Mouse (Mus musculus): Measurements from ENCODE around the gene Jakmip3. TPM values are rescaled to one million over a fixed set of nuclear protein-coding genes. Genes with fewer than 3 reads are reported as not detected.
A peak's percentile ranks its signal among the peaks of the same experiment; 100 is the strongest.

Jakmip3 gene
- total RNA-seq (2021) (1 to 10 TPM; 5.2 to 7.3 TPM), polyA plus RNA-seq (2012; rRNA removed) (3.4 and 6.9 TPM in 2 replicates)
- long read RNA-seq, result 0 reads

- DNase-seq, result peak; percentile 50
These were observed at the start of gene Jakmip3 for GRCm38 (mm10) chr7:138940612-138941461. TSS of gene Jakmip3 (plus strand) at chr7:138940730.

GRCm38 (mm10) chr7:138898122-138898521 lies 42.4 kb upstream of the Jakmip3 start:
- DNase-seq, result no peak

GRCm38 (mm10) chr7:138898743-138899142 lies 41.8 kb upstream of the Jakmip3 start:
- no peak for DNase-seq

- peak; percentile 45 for DNase-seq
These were observed 36.6 kb upstream of the Jakmip3 start for GRCm38 (mm10) chr7:138903886-138904435.

- no peak for DNase-seq
These were observed 34.1 kb upstream of the Jakmip3 start for GRCm38 (mm10) chr7:138906441-138906840.

- peak; percentile 74 for DNase-seq
These were observed 33.5 kb upstream of the Jakmip3 start for GRCm38 (mm10) chr7:138907043-138907442.

- DNase-seq, result no peak
These were observed 32.6 kb upstream of the Jakmip3 start for GRCm38 (mm10) chr7:138907976-138908375.

- DNase-seq, result no peak
These were observed 31.7 kb upstream of the Jakmip3 start for GRCm38 (mm10) chr7:138908768-138909276.

GRCm38 (mm10) chr7:138909277-138910192 lies 31.0 kb upstream of the Jakmip3 start, which contains the start of gene Bnip3:
TSS of gene Bnip3 (minus strand) at chr7:138909519.
- DNase-seq, result peak; percentile 96

- DNase-seq, result no peak
These were observed 30.4 kb upstream of the Jakmip3 start for GRCm38 (mm10) chr7:138910193-138910562.

GRCm38 (mm10) chr7:138913616-138914015 lies 26.9 kb upstream of the Jakmip3 start:
- DNase-seq, result peak; percentile 64

GRCm38 (mm10) chr7:138919156-138919944 lies 21.2 kb upstream of the Jakmip3 start:
- DNase-seq, result peak; percentile 92

GRCm38 (mm10) chr7:138921611-138922010 lies 18.9 kb upstream of the Jakmip3 start:
- no peak for DNase-seq

GRCm38 (mm10) chr7:138923756-138924425 lies 16.6 kb upstream of the Jakmip3 start:
- DNase-seq, result peak; percentile 44

GRCm38 (mm10) chr7:138928456-138928855 lies 12.1 kb upstream of the Jakmip3 start:
- DNase-seq, result no peak

- DNase-seq, result no peak
These were observed 6.0 kb upstream of the Jakmip3 start for GRCm38 (mm10) chr7:138934523-138934922.

- no peak for DNase-seq
These were observed 1.5 kb upstream of the Jakmip3 start for GRCm38 (mm10) chr7:138938991-138939390.

- DNase-seq, result peak; percentile 48
These were observed 296 bp upstream of the Jakmip3 start for GRCm38 (mm10) chr7:138940256-138940611.

- peak; percentile 61 for DNase-seq
These were observed 1.0 kb downstream of the Jakmip3 start for GRCm38 (mm10) chr7:138941571-138941970.

GRCm38 (mm10) chr7:138942301-138942700 lies 1.8 kb downstream of the Jakmip3 start:
- DNase-seq, result peak; percentile 33

- DNase-seq, result no peak
These were observed 5.1 kb downstream of the Jakmip3 start for GRCm38 (mm10) chr7:138945668-138946067.
